Mouse (Mus musculus) embryonic fibroblast, embryonic 13.5 days (primary cell): ENCODE measurements at regions not wholly inside any gene's neighbourhood (a gene's known extent, or its start where the extent isn't known, plus 50 kb on each side); places are given as distances from the start of the nearest gene placed in this dataset.

Source experiments
- H3K27ac ChIP-seq: 2 replicates; pipeline ENCODE4 v1.5.1; 2012; ENCODE audit warnings: low read length, control low read depth, inconsistent platforms; ENCODE audit not compliant: insufficient read depth
- H3K4me1 ChIP-seq: 2 replicates; pipeline ENCODE4 v1.6.1; 2011; ENCODE audit warnings: low read length; ENCODE audit not compliant: control insufficient read depth, insufficient read depth
- H3K4me3 ChIP-seq: 2 replicates; pipeline ENCODE4 v1.5.1; 2011; ENCODE audit warnings: mild to moderate bottlenecking, control low read depth, low read length; ENCODE audit not compliant: insufficient read depth
- CTCF ChIP-seq: IDR thresholded peaks from 2 replicates; pipeline ENCODE4 v1.5.1; 2011; ENCODE audit warnings: mild to moderate bottlenecking, control low read depth, low read length, moderate library complexity, borderline replicate concordance; ENCODE audit not compliant: insufficient read depth
- POLR2A ChIP-seq: IDR thresholded peaks from 2 replicates; pipeline ENCODE4 v1.6.1; 2011; ENCODE audit warnings: low read depth, mild to moderate bottlenecking, control low read depth, low read length, moderate library complexity

GRCm38 (mm10) chr11:7444494-7444893 is 230.8 kb upstream of the Igfbp3 start:
- H3K4me1 ChIP-seq: no peaks in the 10 kb centered on the region
- TF ChIP-seq POLR2A: no peak
- TF ChIP-seq CTCF: no peak
- H3K27ac ChIP-seq: no peak overlapping the region
- no peak overlapping the region for H3K4me3 ChIP-seq

GRCm38 (mm10) chr11:7439276-7439675 is 225.6 kb upstream of the Igfbp3 start:
- Histone ChIP-seq H3K4me3 (no peak overlapping the region), H3K27ac (no peak overlapping the region), H3K4me1 (no peaks in the 10 kb centered on the region)
- no peak for TF ChIP-seq CTCF
- no peak for TF ChIP-seq POLR2A

- TF ChIP-seq POLR2A: no peak
- no peak for TF ChIP-seq CTCF
- no peak overlapping the region for H3K4me3 ChIP-seq
- no peak overlapping the region for H3K27ac ChIP-seq
- H3K4me1 ChIP-seq: no peaks in the 10 kb centered on the region
Observed at GRCm38 (mm10) chr11:7434591-7434990, 220.9 kb upstream of the Igfbp3 start.

DNA sequence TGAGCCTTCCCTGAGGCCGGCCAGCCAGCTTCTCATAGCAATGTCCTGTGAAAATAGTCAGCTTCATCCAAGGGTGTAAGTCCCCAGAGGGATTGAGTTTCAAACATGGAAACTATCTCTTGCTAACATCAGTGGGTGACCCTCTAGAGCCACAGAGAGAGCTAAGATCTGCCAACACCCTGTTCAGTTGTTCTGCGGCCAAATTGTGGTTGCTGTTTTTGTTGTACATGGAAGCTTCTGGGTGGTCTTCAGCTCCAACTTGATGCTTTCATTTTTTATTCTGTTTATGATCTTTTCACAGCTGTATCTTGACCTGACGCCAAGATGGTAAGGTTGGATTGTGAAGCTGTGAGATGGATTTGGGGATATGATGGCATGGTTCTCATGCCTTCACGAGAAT is 214.0 kb upstream of the Igfbp3 start:
- no peak overlapping the region for H3K4me3 ChIP-seq
- TF ChIP-seq CTCF: no peak
- TF ChIP-seq POLR2A: no peak
- no peak overlapping the region for H3K27ac ChIP-seq
- peaks cover 13% of the 10 kb centered on the region for H3K4me1 ChIP-seq

GRCm38 (mm10) chr11:7425233-7425632 is 211.5 kb upstream of the Igfbp3 start:
- H3K4me3 ChIP-seq: no peak overlapping the region
- no peak for TF ChIP-seq CTCF
- TF ChIP-seq POLR2A: no peak
- peaks cover 13% of the 10 kb centered on the region for H3K4me1 ChIP-seq
- no peak overlapping the region; the same call in 1 of the 2 replicates for H3K27ac ChIP-seq

DNA sequence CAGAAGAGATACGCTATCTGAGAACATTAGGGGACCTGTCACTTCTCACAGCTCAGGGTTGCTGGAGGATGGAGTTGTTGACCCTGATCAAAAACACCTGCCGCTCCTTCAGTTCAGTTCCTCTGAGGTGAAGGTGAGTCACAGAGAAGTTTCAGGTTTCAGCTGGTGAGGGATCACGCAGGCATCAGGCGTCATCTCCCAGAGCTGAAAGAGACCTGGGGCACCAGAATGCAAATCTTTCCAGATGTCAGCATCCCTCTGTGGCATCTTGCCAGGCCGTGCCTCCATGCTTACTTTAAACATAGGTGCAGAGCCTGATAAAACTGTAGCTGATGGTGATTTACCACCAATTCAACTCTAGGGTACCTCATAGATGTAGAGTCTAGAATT is 210.4 kb upstream of the Igfbp3 start:
- Histone ChIP-seq H3K4me1 (peaks cover 13% of the 10 kb centered on the region), H3K4me3 (no peak overlapping the region), H3K27ac (0 out of 2 replicates have a peak overlapping the region, but pooled peaks have one; percentile 5)
- TF ChIP-seq CTCF: no peak
- TF ChIP-seq POLR2A: no peak

DNA sequence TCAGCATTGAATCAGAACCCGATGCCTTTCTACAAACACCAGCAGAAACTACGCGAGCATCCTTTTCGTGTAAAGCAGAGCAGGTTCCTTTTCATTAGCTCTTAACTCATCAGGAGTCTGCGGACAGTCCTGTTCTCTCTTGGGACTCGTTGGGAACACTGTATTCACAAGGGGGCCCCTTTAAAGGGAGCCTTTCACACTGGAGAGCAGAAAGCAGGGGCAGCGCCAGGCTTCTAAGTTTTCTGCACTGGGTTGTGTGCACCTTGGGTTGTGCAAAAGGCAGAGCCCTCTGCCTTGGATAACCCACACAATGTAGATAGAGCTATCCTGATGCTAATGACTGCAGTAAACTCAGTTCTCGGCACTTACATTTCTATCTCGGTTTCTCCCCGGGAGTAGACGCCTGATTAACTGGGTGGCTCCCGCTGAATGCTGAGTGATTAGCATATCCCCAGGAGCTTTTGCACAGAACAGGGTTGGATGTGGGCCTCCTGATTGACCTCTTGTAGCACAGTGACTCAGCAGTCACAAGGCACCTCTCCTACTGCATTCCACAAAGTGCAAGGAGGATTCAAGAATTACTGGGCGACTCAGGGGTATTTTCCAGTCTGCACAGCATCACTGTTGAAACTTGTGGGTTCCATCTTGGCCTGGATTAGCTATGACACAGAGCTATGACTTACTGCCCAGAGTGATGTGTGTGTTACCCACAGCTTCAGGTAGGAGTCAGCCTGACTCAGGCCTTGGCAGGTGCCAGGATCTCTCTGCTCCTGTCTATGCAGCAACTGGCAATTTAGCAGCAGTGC is 209.8 kb upstream of the Igfbp3 start:
- Histone ChIP-seq H3K4me1 (peaks cover 13% of the 10 kb centered on the region), H3K27ac (peak overlapping the region; percentile 50), H3K4me3 (no peak overlapping the region)
- TF ChIP-seq CTCF: peak; percentile 12; the same call in 1 of the 2 replicates
- no peak for TF ChIP-seq POLR2A

GRCm38 (mm10) chr11:7412631-7413030 is 198.9 kb upstream of the Igfbp3 start:
- no peaks in the 10 kb centered on the region for H3K4me1 ChIP-seq
- no peak overlapping the region for H3K4me3 ChIP-seq
- TF ChIP-seq POLR2A: no peak
- H3K27ac ChIP-seq: no peak overlapping the region

GRCm38 (mm10) chr11:7408992-7409391 is 195.3 kb upstream of the Igfbp3 start:
- Histone ChIP-seq H3K4me1 (no peaks in the 10 kb centered on the region), H3K4me3 (no peak overlapping the region), H3K27ac (no peak overlapping the region)
- TF ChIP-seq CTCF (no peak), POLR2A (no peak)

DNA sequence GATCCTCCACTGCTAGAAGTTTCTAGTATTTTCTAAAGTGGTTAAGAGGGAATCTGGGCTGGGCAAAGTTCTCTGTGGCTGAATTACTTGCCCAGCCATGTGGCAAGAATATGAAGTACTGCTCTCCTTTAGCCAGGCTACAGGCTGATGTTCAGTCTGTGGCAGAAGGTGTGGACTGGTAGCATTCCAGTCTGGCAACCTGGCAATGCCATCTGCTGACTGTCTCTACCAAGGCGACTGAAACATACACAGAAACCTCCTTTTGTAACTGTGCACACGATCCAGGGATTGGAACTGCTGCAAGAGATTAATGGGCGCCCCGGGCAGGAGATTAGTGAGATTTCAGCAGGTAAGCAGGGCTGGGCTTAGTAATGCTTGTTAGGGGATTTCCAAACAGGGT is 190.9 kb upstream of the Igfbp3 start:
- Histone ChIP-seq H3K4me1 (no peaks in the 10 kb centered on the region), H3K27ac (no peak overlapping the region)
- TF ChIP-seq CTCF (no peak), POLR2A (no peak)

GRCm38 (mm10) chr11:7371835-7372234 is 158.1 kb upstream of the Igfbp3 start:
- Histone ChIP-seq H3K4me3 (no peak overlapping the region), H3K27ac (no peak overlapping the region), H3K4me1 (no peaks in the 10 kb centered on the region)
- no peak for TF ChIP-seq POLR2A
- no peak for TF ChIP-seq CTCF

More for the DNA sequence above, 190.9 kb upstream of the Igfbp3 start:
- H3K4me3 ChIP-seq: no peak overlapping the region
